Mouse (Mus musculus) gonadal fat pad, adult 2 months (tissue): ENCODE results near the gene Spns3. TPM values are rescaled to one million over a fixed set of nuclear protein-coding genes. Genes with fewer than 3 reads are reported as not detected.

Experiments used
- DNase-seq: peaks from one replicate; pipeline ENCODE4 v3.0.0-alpha.2; 2012; ENCODE audit warnings: low read depth
- polyA plus RNA-seq: library from polyadenylated mRNA; depleted of rRNA; stranded (reverse); fragments of >200 nt; gene quantifications from 2 replicates; pipeline ENCODE4 v1.2.3, GENCODE M21; 2012; rRNA removed

The Spns3 gene
- polyA plus RNA-seq, 1 experiment, result 2.5 TPM

DNA sequence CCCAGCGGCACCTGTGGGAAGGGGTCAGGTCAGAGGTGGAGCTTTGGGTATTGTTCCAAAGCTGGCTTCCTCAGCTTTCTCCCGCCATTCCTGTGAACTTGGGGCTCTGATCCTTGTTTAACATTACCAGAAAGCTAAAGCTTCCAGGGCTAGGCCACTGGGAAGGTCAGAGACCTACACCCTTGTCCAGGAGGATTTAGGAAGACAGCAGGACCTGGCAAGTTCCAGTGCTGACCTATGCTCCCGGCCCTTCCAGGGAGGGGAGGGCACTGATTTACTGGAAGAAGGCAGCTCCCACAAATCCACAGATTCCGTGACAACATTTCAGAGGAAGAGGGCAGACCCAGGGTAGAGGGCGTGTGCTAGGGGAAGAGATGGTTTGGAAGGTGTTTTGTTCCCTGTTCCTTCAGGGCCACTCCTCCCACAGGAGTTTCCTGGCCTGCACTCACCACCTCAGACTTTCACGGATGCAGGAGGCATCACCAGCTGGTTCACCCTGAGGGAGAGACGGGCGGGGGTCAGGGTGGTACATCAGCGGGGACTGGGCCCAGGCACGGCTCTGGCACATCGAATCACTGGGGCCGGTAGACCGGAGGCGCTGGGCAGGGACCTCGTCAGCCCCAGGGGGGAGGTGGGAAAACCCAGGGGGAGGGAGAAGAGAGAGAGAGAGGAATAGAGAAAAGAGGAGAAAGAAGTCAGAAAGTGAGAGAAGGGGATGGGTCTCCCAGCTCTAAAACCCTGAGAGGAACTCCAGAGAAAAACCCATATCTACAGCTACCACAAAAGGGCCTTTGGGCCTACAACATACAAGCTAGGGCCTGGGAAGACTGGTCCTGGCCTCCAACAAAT lies 97.0 kb downstream of the Spns3 start:
- DNase-seq, result no peak

DNA sequence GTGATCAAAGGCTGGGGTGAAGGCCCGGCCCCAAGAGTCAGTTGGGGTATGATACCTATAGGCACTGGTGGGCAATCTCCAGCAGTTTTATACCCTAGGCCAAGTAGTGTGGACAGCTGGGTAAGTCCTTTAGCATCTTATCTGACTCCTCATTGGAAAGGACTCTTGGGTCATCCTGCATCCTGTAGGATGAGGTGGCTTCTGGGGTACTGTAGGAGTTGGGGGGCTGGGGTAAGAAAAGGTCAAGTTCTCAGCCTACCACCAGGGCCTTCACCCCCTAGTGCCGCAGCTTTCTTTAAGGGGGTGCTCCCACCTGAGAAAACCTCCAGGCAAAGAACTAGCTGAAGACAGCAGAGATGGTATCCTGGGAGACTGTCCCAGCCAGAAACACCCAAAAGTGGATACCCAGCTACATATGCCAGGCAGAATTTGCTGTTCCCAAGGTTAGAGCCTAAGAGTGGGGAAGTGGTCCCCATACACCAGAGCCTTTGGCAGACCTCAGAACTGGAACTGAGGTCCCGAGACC lies 98.1 kb downstream of the Spns3 start:
- DNase-seq, result no peak

DNA sequence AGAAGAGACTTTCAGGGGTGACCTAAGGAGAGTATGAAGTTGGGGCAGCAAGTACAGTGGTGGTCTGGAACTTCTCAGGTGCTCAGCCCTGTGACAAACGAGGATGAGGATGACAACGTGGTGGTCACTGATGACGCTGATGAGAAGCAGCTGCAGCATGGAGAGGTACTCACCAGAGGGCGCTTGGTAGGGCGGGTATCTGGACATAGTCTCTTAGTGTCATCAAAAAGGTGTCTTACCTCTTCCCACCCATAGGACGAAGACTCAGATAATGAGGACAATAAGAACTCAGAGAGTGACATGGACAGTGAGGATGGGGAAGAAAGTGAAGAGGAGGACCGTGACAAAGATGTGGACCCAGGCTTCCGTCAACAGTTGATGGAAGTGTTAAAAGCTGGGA lies 102.8 kb downstream of the Spns3 start:
- DNase-seq, result no peak

DNA sequence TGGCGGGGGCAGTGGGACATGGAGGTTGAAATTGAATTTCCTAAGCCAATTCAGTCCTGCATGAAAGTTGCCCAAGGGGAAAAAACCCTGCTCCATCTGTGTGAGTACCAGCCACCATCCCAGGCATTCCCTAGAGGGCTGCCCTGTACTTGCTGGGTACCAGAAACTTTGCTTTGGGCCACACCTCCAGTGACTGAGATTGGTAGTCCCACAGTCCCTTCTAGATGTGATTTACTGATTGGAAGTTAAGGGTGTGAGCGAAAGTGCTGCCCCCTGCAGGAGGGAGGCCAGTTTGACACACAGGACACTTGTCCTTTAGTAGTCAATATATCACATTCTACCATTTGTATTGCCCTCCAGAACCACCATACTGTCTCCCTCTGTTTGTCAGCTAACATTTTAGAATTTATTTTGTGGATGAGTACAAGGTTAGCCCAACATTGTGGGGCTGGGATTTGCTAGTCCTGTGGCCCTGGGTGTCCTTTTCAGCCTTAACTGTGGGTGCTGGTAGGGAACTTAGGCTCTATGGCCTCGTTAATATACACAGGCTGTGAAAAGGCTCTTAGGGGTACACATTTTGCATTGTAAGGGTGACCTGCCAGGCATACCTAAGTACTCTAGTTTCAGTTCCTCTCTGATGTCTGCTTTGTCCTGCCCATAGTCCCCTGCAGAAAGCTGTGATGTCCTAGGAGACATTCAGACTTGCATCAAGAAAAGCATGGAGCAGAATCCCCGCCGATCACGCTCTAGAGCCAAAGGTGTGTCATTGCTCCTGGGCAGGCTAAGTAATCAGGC lies 103.8 kb downstream of the Spns3 start:
- no peak for DNase-seq

Other genes starting within 250 kb of the Spns3 start
- gene Xaf1, start 248.9 kb downstream of the Spns3 start, polyA plus RNA-seq, result 15.5 and 21.2 TPM in 2 replicates
- 0.20 and 0.39 TPM in 2 replicates for gene Fbxo39, start 236.1 kb downstream of the Spns3 start, polyA plus RNA-seq
- gene Tekt1, start 188.1 kb downstream of the Spns3 start, polyA plus RNA-seq, result 1.6 and 2.2 TPM in 2 replicates
- 13.7 and 22.6 TPM in 2 replicates for gene Smtnl2, start 138.8 kb downstream of the Spns3 start, polyA plus RNA-seq
- gene Ggt6, start 115.0 kb downstream of the Spns3 start, polyA plus RNA-seq, result 1.1 and 1.6 TPM in 2 replicates
- gene Mybbp1a, start 109.2 kb downstream of the Spns3 start, polyA plus RNA-seq, result 38.7 and 42.8 TPM in 2 replicates
- 22.3 and 22.5 TPM in 2 replicates for gene Spns2, start 60.6 kb downstream of the Spns3 start, polyA plus RNA-seq
- 7.7 and 9.8 TPM in 2 replicates for gene Ube2g1, start 56.8 kb upstream of the Spns3 start, polyA plus RNA-seq
- gene Ankfy1, start 139.5 kb upstream of the Spns3 start, polyA plus RNA-seq, result 29.5 and 30.8 TPM in 2 replicates
- 8.2 and 8.4 TPM in 2 replicates for gene Cyb5d2, start 245.6 kb upstream of the Spns3 start, polyA plus RNA-seq
- gene Zzef1, start 245.7 kb upstream of the Spns3 start, polyA plus RNA-seq, result 19.5 and 19.7 TPM in 2 replicates